Mouse (Mus musculus): Measurements from ENCODE around the gene Gm20388.

Gene Gm20388

GRCm38 (mm10) chr8:121847261-121847822, 1936.7 kb downstream of the Gm20388 start:
- DNase-seq (ENCODE audit: low spot score in 2 of 2) = no peak

GRCm38 (mm10) chr8:121847987-121848386, 1937.3 kb downstream of the Gm20388 start:
- no peak for DNase-seq (ENCODE audit: low spot score in 2 of 2)

- no peak for DNase-seq (ENCODE audit: low spot score in 2 of 2)
Observed at GRCm38 (mm10) chr8:121848495-121848894, 1937.9 kb downstream of the Gm20388 start.

GRCm38 (mm10) chr8:121849303-121849702, 1938.7 kb downstream of the Gm20388 start:
- DNase-seq (ENCODE audit: low spot score in 2 of 2) = no peak

- peak; percentile 58 to 75 for DNase-seq (ENCODE audit: low spot score in 2 of 2)
Observed at GRCm38 (mm10) chr8:121850018-121850417, 1939.4 kb downstream of the Gm20388 start.

- no peak for DNase-seq (ENCODE audit: low spot score in 2 of 2)
Observed at GRCm38 (mm10) chr8:121850436-121850820, 1939.8 kb downstream of the Gm20388 start.

- peak; percentile 93 to 99 for DNase-seq (ENCODE audit: low spot score in 2 of 2)
Observed at GRCm38 (mm10) chr8:121850821-121851470, 1940.3 kb downstream of the Gm20388 start.

GRCm38 (mm10) chr8:121851716-121852115, 1941.1 kb downstream of the Gm20388 start:
- DNase-seq (ENCODE audit: low spot score in 2 of 2) = no peak

GRCm38 (mm10) chr8:121852464-121852863, 1941.8 kb downstream of the Gm20388 start:
- no peak for DNase-seq (ENCODE audit: low spot score in 2 of 2)

GRCm38 (mm10) chr8:121853586-121853985, 1942.9 kb downstream of the Gm20388 start:
- DNase-seq (ENCODE audit: low spot score in 2 of 2) = no peak

GRCm38 (mm10) chr8:121856071-121856746, 1945.6 kb downstream of the Gm20388 start:
- no peak for DNase-seq (ENCODE audit: low spot score in 2 of 2)

GRCm38 (mm10) chr8:121857331-121857730, 1946.7 kb downstream of the Gm20388 start:
- DNase-seq (ENCODE audit: low spot score in 2 of 2) = no peak

- DNase-seq (ENCODE audit: low spot score in 2 of 2) = no peak
Observed at GRCm38 (mm10) chr8:121857747-121858146, 1947.1 kb downstream of the Gm20388 start.

GRCm38 (mm10) chr8:121861276-121861675, 1950.6 kb downstream of the Gm20388 start:
- DNase-seq (ENCODE audit: low spot score in 2 of 2) = no peak

- DNase-seq (ENCODE audit: low spot score in 2 of 2) = no peak
Observed at GRCm38 (mm10) chr8:121861806-121862548, 1951.3 kb downstream of the Gm20388 start.

GRCm38 (mm10) chr8:121865356-121865755, 1954.7 kb downstream of the Gm20388 start:
- DNase-seq (ENCODE audit: low spot score in 2 of 2) = no peak

- no peak for DNase-seq (ENCODE audit: low spot score in 2 of 2)
Observed at GRCm38 (mm10) chr8:121868196-121868595, 1957.6 kb downstream of the Gm20388 start.

- no peak for DNase-seq (ENCODE audit: low spot score in 2 of 2)
Observed at GRCm38 (mm10) chr8:121868896-121869295, 1958.3 kb downstream of the Gm20388 start.

GRCm38 (mm10) chr8:121870190-121870589, 1959.5 kb downstream of the Gm20388 start:
- no peak for DNase-seq (ENCODE audit: low spot score in 2 of 2)

GRCm38 (mm10) chr8:121871833-121872440, 1961.3 kb downstream of the Gm20388 start:
- no peak for DNase-seq (ENCODE audit: low spot score in 2 of 2)

- DNase-seq (ENCODE audit: low spot score in 2 of 2) = no peak
Observed at GRCm38 (mm10) chr8:121874031-121874430, 1963.4 kb downstream of the Gm20388 start.

- DNase-seq (ENCODE audit: low spot score in 2 of 2) = no peak
Observed at GRCm38 (mm10) chr8:121875045-121875444, 1964.4 kb downstream of the Gm20388 start.
